Mouse (Mus musculus) liver, adult (tissue): ENCODE measurements around the gene Cdk17.

Source experiments
- GATA4 ChIP-seq: IDR thresholded peaks from 2 replicates; pipeline ENCODE4 v1.6.1; 2014; ENCODE audit warnings: mild to moderate bottlenecking, low read length; ENCODE audit not compliant: insufficient replicate concordance

The Cdk17 gene

DNA sequence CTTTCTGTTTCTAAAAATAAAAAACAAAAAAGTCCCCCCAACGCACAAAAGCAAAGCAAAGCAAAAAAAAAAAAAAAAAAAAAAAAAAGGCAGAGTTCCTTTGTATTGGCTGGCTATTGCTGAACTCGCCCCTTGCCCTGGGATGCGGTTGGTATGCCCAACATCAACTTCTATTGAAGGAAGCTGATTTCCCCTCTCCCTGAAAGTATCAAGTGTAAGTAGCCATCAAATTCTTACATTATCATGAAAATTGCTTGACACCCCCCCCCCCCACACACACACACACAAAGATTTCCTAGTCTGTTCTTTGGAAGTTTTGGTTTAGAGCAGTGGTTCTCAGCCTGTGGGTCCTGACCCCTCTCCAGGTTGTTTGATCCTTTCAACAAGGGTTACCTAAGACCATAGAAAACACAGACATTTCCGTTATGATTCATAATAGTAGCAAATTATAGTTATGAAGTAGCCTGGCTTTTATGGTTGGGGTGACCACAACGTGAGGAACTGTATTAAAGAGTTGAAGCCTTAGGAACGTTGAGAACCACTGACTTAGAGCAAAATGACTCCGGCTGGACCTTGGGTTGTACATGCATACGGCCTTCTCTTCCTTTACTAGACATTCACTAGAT, 23.8 kb downstream of the Cdk17 start:
- TF ChIP-seq GATA4 = no peak

DNA sequence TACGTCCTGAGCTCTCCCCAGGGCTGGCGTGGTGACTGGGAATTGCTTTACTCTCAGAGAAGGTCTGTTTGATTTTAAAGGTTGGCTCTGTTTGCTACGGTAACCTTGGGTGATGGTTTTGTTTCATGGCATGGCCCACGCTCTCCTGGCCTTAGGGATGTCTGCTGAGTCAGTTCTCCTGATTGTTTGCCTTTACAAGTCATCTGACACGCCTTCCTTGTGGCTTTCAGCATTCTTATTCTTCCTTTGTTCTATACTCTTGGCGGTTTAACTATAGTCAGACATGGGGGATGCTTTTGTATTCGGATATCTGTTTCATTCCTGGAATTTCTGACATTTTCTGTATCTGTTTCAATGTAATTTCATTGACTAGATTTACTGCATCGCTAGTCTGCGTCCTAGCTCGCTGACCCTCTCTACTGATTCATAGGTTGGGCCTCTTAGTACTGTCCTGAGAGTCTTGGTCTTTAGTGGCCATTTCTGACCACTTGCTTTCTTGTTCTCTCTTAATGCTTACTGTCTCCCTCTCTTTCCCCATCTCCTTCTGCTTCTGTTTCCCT, 27.8 kb downstream of the Cdk17 start:
- no peak for TF ChIP-seq GATA4

DNA sequence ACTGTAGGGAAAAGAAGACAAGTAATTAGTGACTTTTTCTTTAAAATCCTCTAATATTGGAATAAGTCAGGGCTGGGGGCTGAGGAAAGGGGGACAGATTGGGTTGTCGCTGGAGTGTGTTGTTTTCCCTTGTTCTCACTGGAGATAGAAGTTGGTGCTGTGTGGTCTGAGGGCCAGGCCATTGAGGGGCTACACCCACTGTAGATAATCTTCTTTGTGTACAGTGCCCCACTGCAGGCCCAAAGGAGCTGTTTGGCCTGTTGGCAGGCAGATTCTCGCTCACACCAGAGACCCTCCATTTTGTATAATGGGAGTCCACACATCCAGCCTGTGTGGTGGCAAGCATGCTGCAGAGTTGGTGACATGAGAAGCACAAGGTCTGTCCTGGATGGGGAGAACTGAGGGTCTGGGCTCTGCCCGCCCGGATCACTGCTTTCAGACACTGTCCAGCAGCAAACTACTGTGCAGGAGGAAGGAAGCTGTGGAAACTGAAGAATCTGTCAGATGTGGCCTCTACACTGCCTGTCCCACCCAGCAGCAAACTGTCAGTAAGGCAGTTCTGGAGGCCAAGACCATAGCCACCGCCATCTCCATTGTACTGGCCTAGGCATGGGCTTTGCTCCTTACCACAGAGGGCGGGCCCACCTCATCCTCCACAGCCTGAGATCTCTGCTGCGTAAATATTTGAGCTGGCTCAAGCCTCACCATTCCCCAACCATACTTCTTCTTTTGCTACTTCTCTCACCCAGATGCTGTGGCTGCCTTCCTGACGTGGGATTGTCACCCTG, 30.0 kb downstream of the Cdk17 start:
- TF ChIP-seq GATA4 = no peak

DNA sequence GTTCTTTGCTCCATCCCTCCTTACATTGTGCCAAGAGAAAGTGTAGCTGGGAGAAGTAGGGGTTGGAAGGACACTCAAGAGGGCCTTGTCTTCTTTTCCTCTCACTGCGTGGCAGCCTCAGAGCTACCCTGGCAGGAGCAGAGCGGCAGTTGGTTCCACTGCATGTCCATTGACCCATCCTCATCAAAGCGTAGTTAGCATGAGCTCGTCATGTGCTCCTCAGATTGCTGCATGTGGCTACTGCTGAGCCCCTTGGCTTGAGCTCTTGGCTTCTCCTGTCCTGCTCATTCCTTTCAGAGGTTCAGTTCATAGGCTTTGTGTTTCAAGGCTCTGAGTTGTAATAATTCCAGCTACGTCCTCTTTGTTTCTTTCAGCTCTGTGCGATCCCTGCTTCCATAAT, 36.4 kb downstream of the Cdk17 start:
- TF ChIP-seq GATA4 = no peak

DNA sequence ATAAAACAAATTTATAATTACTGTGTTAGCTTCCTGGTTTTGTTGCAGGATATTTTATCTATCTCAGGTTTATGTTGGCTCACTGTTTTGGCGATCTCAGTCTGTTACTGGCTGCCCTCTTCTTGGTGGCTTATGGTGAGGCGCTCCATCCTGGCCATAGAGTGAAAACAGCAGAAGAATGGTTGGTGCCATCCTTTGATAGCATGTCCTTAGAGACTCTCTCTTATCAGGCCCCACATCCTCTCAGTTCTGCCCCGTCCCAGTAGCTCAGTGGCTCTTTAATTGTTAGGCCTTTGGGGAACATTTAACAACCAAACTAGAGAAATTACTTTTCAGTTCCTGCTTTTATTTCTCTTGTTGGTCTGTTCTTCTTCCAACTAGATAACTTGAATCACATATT, 38.3 kb downstream of the Cdk17 start:
- no peak for TF ChIP-seq GATA4

DNA sequence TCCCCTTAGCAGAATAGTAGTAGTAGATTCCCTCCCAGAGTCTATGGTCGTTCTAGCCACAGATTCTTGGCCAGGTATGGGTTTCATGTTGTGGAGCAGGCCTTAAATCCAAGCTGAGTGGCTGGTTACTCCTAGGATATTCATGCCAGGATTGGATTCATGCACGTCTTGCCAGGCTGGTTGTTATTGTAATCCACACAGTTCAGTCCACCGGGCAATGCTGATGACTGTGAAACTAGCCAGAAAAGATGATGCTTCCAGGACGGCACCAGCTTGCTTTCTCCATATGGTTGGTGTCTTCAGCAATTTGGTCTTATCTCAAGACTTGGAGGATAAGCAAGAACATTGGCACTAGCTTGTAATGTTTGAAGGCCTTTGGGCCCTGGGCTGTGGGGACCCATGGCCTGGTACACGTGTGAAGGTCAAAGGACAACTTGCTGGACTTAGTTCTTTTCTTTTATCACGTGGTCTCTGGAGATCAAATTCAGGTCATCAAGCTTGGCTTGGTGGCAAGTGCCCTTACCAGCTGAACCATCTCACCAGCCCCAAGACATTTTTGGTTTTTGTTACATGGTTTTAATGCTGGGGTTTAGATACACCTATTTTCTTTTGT, 41.3 kb downstream of the Cdk17 start:
- TF ChIP-seq GATA4 = no peak

DNA sequence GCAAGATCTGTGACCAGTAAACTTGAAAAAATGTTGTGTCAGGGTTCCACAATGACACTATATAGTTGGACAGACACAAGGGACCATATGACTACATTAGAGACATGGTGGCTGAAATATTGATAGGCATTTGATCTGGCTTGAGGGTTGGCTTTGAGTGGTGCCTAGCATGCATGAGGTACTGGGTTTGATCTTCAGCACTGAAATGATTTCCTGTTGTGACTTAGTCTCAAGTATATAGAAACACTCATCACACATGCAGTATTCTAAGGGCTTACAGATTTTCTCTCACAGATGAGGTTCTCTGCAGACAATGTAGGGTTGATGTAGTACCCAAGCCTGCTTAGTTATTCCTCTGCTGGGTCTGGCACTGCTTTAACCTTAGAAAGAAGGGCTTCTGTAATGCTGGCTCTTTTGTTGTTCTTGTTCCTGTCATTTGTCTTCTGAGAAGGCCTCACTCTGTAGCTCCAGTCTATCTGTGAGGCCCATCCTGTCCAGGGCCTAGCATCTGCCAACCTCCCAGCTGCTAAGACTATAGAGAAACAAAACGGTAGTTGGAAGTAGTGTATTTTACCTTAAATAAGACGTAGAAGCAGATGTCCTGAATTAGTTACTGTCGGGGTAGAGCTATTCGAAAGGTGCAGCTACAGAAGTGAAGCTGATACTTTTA, 44.7 kb downstream of the Cdk17 start:
- TF ChIP-seq GATA4 = no peak

DNA sequence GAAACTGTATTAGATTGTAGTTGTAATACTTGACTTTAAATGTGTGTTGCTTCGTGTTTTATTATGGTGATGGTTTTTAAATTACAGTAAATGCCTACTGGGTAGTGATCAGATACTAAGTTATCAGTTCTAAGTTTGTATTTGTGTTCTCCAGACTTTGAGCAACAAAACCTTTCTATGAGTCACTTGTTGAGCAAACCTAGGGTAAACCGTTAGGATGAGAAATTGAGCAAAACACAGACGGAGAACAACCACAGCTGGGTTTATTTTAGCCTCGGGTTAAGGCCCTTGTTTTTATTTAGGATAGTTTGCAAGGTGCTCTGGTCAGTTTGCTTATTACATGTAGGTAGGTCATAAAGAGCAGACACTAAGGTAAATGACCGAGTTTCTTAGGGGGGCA, 46.5 kb downstream of the Cdk17 start:
- TF ChIP-seq GATA4 = no peak

DNA sequence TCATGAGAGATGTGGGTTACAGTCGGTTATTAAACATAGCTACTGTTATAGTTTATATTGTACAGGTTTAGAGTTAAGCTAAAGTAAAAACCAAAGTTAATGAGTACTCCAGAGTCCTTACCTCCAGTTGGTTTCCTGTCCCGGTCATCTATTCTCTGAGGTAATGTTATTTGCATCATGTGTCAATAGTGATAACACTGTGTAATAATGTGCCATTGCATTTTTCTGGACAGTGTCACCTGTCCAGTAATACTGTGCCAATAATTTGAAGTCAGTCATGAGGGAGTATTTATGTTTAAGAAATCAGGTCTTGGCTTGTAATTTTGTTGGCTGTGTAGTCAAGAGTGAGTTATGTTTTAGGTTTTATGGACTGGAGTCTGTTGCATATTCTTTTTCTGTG, 52.0 kb downstream of the Cdk17 start:
- peak; percentile 42; the same call in 1 of the 2 replicates for TF ChIP-seq GATA4

DNA sequence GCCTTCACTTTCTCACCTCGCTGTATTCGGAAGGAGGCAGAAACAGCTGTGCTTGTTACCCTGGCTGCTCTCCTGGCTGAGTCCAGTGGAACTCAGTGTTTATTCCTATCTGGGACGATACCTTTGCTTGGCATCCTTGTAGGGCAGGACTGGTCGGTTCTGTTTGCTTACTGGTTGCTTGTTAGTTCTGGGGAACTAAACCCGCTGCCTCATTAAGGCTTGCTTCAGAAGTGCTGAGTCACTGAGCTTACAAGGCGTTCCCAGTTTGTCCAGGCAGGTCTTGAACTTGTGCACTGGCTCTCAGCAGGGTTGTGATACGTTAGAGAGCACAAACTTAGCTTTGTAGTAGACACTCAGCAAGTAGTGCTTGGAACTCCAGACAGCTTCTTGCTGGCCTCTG, 52.7 kb downstream of the Cdk17 start:
- no peak for TF ChIP-seq GATA4

DNA sequence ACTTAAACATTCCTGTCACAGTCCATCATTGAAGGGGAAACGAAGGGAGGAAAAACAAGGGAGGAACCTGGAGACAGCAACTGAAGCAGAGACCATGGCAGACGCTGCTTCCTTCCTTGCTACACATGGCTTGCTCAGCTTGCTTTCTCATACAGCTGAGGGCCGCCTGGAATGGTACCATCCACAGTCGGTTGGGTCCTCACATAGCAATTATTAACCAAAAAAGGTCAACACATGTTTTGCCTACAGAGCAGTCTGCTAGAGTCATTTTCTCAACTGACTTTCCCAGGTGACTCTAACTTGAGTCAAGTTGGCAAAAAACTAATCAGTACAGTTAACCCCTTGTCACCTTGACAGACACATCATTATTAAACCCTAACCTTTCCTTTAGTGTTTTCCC, 53.6 kb downstream of the Cdk17 start:
- TF ChIP-seq GATA4 = no peak

DNA sequence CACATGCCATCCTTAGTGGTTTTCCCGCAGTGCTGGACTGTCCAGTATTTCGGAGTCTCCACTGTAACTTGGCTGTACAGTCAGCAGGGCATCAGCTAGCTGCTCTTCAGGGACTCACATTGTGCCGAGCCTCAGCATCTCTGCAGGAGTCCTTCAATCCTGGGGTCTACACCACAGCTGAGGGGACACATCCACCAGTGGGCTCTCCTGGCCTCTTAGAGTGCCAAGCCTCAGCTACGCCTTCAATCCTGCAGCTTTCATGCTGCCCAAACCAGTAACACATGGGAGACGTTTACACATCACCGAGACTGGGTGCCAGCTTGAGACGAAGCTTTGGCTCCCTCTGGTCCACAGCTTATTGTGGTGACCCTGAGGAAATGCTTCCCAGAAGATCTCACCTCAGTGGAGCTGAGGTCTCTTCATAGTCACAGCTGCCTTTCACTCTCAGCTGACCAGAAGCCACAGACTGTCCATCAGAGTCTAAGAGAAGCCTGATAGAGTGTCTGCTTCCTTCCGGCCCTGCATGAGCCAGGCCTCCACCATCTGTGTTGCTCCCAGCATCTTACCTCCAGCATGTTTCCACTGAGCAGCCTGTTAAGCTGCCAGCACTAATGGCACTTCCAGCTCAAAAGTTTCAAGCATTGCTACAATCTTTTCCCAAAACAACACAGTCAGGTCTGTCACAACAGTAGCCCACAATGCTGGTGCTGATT, 54.5 kb downstream of the Cdk17 start:
- TF ChIP-seq GATA4 = no peak

DNA sequence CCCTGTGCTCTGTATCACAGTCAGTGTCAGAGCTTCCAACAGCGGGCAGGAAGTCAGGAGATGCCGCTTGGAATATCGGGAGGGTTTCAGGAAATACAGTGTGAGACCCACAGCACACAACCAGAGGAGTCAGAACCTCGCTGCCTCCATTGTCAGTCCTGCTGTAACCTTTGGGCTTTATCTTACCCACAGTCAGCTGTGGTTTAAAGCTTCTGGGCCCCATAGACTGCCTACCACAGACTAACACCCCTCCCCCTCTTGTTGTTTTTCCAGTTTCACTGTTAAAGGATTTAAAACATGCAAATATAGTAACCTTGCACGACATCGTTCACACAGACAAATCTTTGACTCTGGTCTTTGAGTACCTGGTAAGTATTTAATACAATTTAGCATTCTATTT, 65.1 kb downstream of the Cdk17 start:
- TF ChIP-seq GATA4 = no peak

DNA sequence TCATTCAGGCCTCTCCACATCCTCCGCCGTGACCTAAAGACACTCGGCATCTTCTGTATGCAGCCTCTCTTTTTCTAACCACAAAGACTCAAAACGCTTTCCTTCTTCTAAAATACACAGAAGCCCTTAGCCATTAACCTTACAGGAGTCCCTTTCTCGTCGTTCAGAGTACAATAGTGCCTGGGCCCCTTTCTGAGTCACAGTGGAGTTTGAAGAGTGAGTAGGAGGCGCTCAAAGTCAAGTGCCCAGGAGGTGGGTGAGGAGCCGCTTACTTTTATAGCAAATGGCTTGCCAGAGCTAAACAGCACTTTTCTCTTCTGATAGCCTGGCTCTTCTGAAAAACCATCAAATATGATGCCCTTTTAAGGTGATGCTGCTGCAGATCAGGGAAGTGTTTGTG, 67.2 kb downstream of the Cdk17 start:
- no peak for TF ChIP-seq GATA4

DNA sequence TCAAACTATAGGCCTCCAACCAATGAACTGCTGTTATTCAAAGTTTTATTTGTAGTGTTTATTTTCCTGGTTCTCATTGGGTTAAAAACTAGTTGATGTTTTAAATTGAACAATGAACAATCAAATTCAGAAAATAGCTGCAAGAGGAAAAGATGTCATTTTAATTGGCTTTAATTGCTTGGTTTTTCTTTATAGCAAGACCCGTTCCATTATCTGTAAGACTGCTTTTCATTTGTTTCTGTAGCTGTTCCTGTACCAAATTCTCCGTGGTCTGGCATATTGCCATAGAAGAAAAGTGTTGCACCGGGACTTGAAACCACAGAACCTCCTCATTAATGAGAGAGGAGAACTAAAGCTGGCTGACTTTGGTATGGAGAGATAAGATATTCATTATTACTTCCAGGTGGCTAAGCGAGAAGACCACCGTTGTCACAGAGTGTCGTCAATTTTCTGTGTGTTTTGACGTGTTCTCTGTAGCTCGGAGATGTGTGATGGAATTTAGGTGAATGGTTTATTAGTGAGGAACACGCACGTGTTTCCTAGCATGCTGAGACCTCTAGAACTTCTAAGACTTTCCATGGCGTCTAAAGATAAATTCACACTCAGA, 67.8 kb downstream of the Cdk17 start:
- TF ChIP-seq GATA4 = no peak

DNA sequence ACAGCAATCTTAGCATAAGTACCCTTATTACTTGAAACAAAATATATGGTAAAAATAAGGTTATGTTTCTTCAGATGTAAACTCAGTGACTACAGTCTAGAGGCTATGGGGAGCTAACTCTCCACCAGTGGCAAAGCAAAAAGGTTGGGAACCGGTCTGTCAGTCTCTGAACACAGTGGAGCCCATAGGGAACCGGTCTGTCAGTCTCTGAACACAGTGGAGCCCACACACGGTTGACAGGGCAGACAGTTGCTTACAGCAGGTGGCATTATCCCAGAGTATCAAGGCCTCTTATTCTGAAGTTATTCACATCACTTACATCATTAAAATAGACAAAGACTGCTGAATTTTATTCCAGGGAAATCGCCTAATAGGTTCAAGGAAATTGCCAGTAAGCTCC, 70.8 kb downstream of the Cdk17 start:
- no peak for TF ChIP-seq GATA4
